Mouse (Mus musculus) lung, adult 2 months (tissue): ENCODE results near the gene Grik4.

Experiments used
- CTCF ChIP-seq: fragments of 200-500 bp; IDR thresholded peaks from 2 replicates; pipeline ENCODE4 v1.5.1; 2011; ENCODE audit warnings: mild to moderate bottlenecking, low read length, control low read depth; ENCODE audit not compliant: insufficient read depth
- POLR2A ChIP-seq: fragments of 200-500 bp; IDR thresholded peaks from 2 replicates; pipeline ENCODE4 v1.6.1; 2011; ENCODE audit warnings: low read depth, mild to moderate bottlenecking, control low read depth, low read length, borderline replicate concordance; ENCODE audit errors: extremely low read depth

GRCm38 (mm10) chr9:42507022-42507421, 437.3 kb downstream of the Grik4 start:
- TF ChIP-seq POLR2A (no peak), CTCF (no peak)
